Mouse (Mus musculus): Measurements from ENCODE around the gene Gabpa.

DNA sequence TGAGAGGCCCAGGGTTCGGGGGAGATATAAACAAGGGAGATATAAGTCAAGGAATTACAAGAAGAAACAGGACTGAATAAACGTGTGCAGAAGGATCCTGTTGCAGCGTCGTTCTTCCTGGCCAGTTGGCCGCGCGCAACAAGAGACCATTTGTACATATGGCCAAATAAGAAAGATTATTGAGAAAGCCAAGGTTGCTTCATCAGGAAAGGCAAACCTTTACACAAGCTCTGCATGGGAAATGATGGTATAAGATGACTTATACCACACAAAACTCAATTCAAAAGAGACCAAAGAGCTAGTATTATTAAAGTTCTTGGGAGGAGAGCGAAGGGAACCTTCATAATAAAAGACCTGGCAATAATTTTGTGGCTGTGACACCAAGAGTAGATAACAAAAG lies 49.8 kb downstream of the Gabpa start:
- TF ChIP-seq POLR2A (IDR thresholded peaks at IDR 0.05; ENCODE audit: extremely low read depth, insufficient read depth, low read length) (no peak), CTCF (IDR thresholded peaks at IDR 0.05; ENCODE audit: extremely low read depth, insufficient read depth, low read length) (no peak)
